Mouse (Mus musculus) MEL (cell line): ENCODE data around the gene Tgm5. TPM values are rescaled to one million over a fixed set of nuclear protein-coding genes. Genes with fewer than 3 reads are reported as not detected.

Experiments
- DNase-seq: peaks from one replicate; pipeline ENCODE4 v3.0.0; 2011; ENCODE audit warnings: low read depth, low spot score
- H3K27ac ChIP-seq: 2 replicates; pipeline ENCODE4 v1.5.1; 2012; ENCODE audit warnings: low read depth, mild to moderate bottlenecking, control low read depth, low read length, moderate library complexity; ENCODE audit not compliant: control insufficient read depth
- H3K27me3 ChIP-seq, 2 experiments: fragments of 150-350 bp in 1 of 2; sonication (generic) in 1 of 2; 2 replicates each; pipeline ENCODE4 v1.6.1; 2012; ENCODE audit warnings: low read length in 2 of 2, mild to moderate bottlenecking in 2 of 2, improper control_type of control experiment in 1 of 2, moderate library complexity in 1 of 2; ENCODE audit not compliant: insufficient read depth in 2 of 2, control insufficient read depth in 1 of 2
- H3K36me3 ChIP-seq, 2 experiments: 2 replicates each; pipeline ENCODE4 v1.6.1; 2012 to 2014; ENCODE audit warnings: low read length in 2 of 2, improper control_type of control experiment in 1 of 2, inconsistent platforms in 1 of 2, mild to moderate bottlenecking in 1 of 2; ENCODE audit not compliant: insufficient read depth in 2 of 2, control insufficient read depth in 1 of 2
- H3K4me1 ChIP-seq, 2 experiments: fragments of 150-350 bp in 1 of 2; sonication (generic) in 1 of 2; 2 replicates each; pipeline ENCODE4 v1.6.1; 2012; ENCODE audit warnings: low read length in 2 of 2, improper control_type of control experiment in 1 of 2, mild to moderate bottlenecking in 1 of 2; ENCODE audit not compliant: insufficient read depth in 2 of 2, control insufficient read depth in 1 of 2
- H3K4me3 ChIP-seq, 2 experiments: fragments of 150-350 bp in 1 of 2; sonication (generic) in 1 of 2; 2 replicates each; pipeline ENCODE4 v1.5.1; 2012; ENCODE audit warnings: low read depth in 2 of 2, low read length in 2 of 2, mild to moderate bottlenecking in 2 of 2, moderate library complexity in 2 of 2, control low read depth in 1 of 2, improper control_type of control experiment in 1 of 2; ENCODE audit not compliant: control insufficient read depth in 1 of 2, insufficient read depth in 1 of 2
- H3K79me2 ChIP-seq: 2 replicates; pipeline ENCODE4 v1.6.1; 2012; ENCODE audit warnings: mild to moderate bottlenecking, low read length, moderate library complexity; ENCODE audit not compliant: control insufficient read depth, poor library complexity, insufficient read depth
- H3K9ac ChIP-seq: 2 replicates; pipeline ENCODE4 v1.6.1; 2012; ENCODE audit warnings: low read depth, mild to moderate bottlenecking, control low read depth, low read length, moderate library complexity; ENCODE audit not compliant: control insufficient read depth, poor library complexity, severe bottlenecking
- H3K9me3 ChIP-seq: fragments of 150-350 bp; sonication (generic); replicated peaks from 2 replicates; pipeline ENCODE4 v1.6.1; 2012; ENCODE audit warnings: mild to moderate bottlenecking, low read length, improper control_type of control experiment, moderate library complexity; ENCODE audit not compliant: insufficient read depth
- CHD1 ChIP-seq: IDR thresholded peaks from 2 replicates; pipeline ENCODE4 v1.6.1; 2012; ENCODE audit warnings: low read depth, mild to moderate bottlenecking, inconsistent platforms, low read length, improper control_type of control experiment
- CTCF ChIP-seq, 3 experiments: IDR thresholded peaks in 2 of 3; conservative IDR thresholded peaks in 1 of 3; 2 replicates each; pipeline ENCODE4 v1.5.1; 2011 to 2012; ENCODE audit warnings: low read length in 3 of 3, low read depth in 2 of 3, mild to moderate bottlenecking in 2 of 3, improper control_type of control experiment in 1 of 3, inconsistent platforms in 1 of 3, mixed read lengths in 1 of 3, moderate library complexity in 1 of 3; ENCODE audit not compliant: control insufficient read depth in 1 of 3, insufficient read depth in 1 of 3, poor library complexity in 1 of 3, severe bottlenecking in 1 of 3
- ELF1 ChIP-seq: IDR thresholded peaks from 2 replicates; pipeline ENCODE4 v1.6.1; 2014; ENCODE audit warnings: low read depth, mild to moderate bottlenecking, inconsistent platforms, low read length, improper control_type of control experiment, moderate library complexity
- EP300 ChIP-seq, 2 experiments: IDR thresholded peaks; 2 replicates each; pipeline ENCODE4 v1.6.1; 2011; ENCODE audit warnings: improper control_type of control experiment in 2 of 2, low read length in 2 of 2, low read depth in 1 of 2, mild to moderate bottlenecking in 1 of 2
- ETS1 ChIP-seq: IDR thresholded peaks from 2 replicates; pipeline ENCODE4 v1.6.1; 2012; ENCODE audit warnings: low read depth, mild to moderate bottlenecking, inconsistent platforms, low read length, improper control_type of control experiment, moderate library complexity
- GABPA ChIP-seq: IDR thresholded peaks from 2 replicates; pipeline ENCODE4 v1.6.1; 2012; ENCODE audit warnings: low read depth, mild to moderate bottlenecking, inconsistent platforms, low read length, improper control_type of control experiment, moderate library complexity
- GATA1 ChIP-seq: IDR thresholded peaks from 2 replicates; pipeline ENCODE4 v1.6.1; 2011; ENCODE audit warnings: low read depth, low read length, improper control_type of control experiment
- HCFC1 ChIP-seq: IDR thresholded peaks from 2 replicates; pipeline ENCODE4 v1.6.1; 2012; ENCODE audit warnings: low read depth, mild to moderate bottlenecking, inconsistent platforms, low read length, improper control_type of control experiment, moderate library complexity
- KAT2A ChIP-seq: conservative IDR thresholded peaks from 2 replicates; pipeline ENCODE4 v1.6.1; 2012; ENCODE audit warnings: low read depth, low read length, improper control_type of control experiment, inconsistent platforms
- MAFK ChIP-seq: IDR thresholded peaks from 2 replicates; pipeline ENCODE4 v1.6.1; 2011; ENCODE audit warnings: low read depth, mild to moderate bottlenecking, low read length, improper control_type of control experiment, borderline replicate concordance
- MAX ChIP-seq: IDR thresholded peaks from 2 replicates; pipeline ENCODE4 v1.6.1; 2011; ENCODE audit warnings: low read length, improper control_type of control experiment
- MAZ ChIP-seq: IDR thresholded peaks from 2 replicates; pipeline ENCODE4 v1.6.1; 2012; ENCODE audit warnings: low read depth, mild to moderate bottlenecking, inconsistent platforms, low read length, improper control_type of control experiment
- MEF2A ChIP-seq: IDR thresholded peaks from 2 replicates; pipeline ENCODE4 v1.6.1; 2014; ENCODE audit warnings: low read depth, mild to moderate bottlenecking, inconsistent platforms, low read length, improper control_type of control experiment; ENCODE audit not compliant: poor library complexity, insufficient replicate concordance, severe bottlenecking; ENCODE audit errors: extremely low read depth
- MXI1 ChIP-seq: IDR thresholded peaks from 2 replicates; pipeline ENCODE4 v1.6.1; 2011; ENCODE audit warnings: mild to moderate bottlenecking, low read depth, low read length, improper control_type of control experiment
- MYC ChIP-seq: IDR thresholded peaks from 2 replicates; pipeline ENCODE4 v1.6.1; 2011; ENCODE audit warnings: low read depth, mild to moderate bottlenecking, low read length, improper control_type of control experiment, moderate library complexity
- NELFE ChIP-seq: IDR thresholded peaks from 2 replicates; pipeline ENCODE4 v1.6.1; 2011; ENCODE audit warnings: low read depth, low read length, improper control_type of control experiment
- POLR2A ChIP-seq, 2 experiments: IDR thresholded peaks; 2 replicates each; pipeline ENCODE4 v1.6.1; 2011 to 2012; ENCODE audit warnings: low read length in 2 of 2, mild to moderate bottlenecking in 2 of 2, control low read depth in 1 of 2, improper control_type of control experiment in 1 of 2, low read depth in 1 of 2, moderate library complexity in 1 of 2; ENCODE audit not compliant: control insufficient read depth in 1 of 2, insufficient read depth in 1 of 2, poor library complexity in 1 of 2
- POLR2AphosphoS2 ChIP-seq: IDR thresholded peaks from 2 replicates; pipeline ENCODE4 v1.6.1; 2011; ENCODE audit warnings: low read length, improper control_type of control experiment
- RAD21 ChIP-seq: IDR thresholded peaks from 2 replicates; pipeline ENCODE4 v1.6.1; 2011; ENCODE audit warnings: mild to moderate bottlenecking, low read depth, low read length, improper control_type of control experiment
- RCOR1 ChIP-seq: IDR thresholded peaks from 2 replicates; pipeline ENCODE4 v1.6.1; 2012; ENCODE audit warnings: low read depth, mild to moderate bottlenecking, inconsistent platforms, low read length, improper control_type of control experiment
- SIN3A ChIP-seq: IDR thresholded peaks from 2 replicates; pipeline ENCODE4 v1.6.1; 2012; ENCODE audit warnings: low read length, improper control_type of control experiment, inconsistent platforms
- SMC3 ChIP-seq: IDR thresholded peaks from 2 replicates; pipeline ENCODE4 v1.6.1; 2011; ENCODE audit warnings: low read depth, low read length, improper control_type of control experiment
- TBP ChIP-seq: IDR thresholded peaks from 2 replicates; pipeline ENCODE4 v1.8.0; 2011; ENCODE audit warnings: low read depth, low read length, improper control_type of control experiment
- TCF12 ChIP-seq: IDR thresholded peaks from 2 replicates; pipeline ENCODE4 v1.6.1; 2014; ENCODE audit warnings: low read depth, mild to moderate bottlenecking, inconsistent platforms, low read length, improper control_type of control experiment, moderate library complexity
- UBTF ChIP-seq: IDR thresholded peaks from 2 replicates; pipeline ENCODE4 v1.6.1; 2012; ENCODE audit warnings: low read depth, mild to moderate bottlenecking, inconsistent platforms, low read length, improper control_type of control experiment, moderate library complexity, borderline replicate concordance; ENCODE audit not compliant: insufficient read depth
- USF1 ChIP-seq: IDR thresholded peaks from 2 replicates; pipeline ENCODE4 v1.6.1; 2014; ENCODE audit warnings: low read depth, mild to moderate bottlenecking, inconsistent platforms, low read length, improper control_type of control experiment, moderate library complexity
- USF2 ChIP-seq, 2 experiments: IDR thresholded peaks; 2 replicates each; pipeline ENCODE4 v1.6.1; 2011 to 2012; ENCODE audit warnings: improper control_type of control experiment in 2 of 2, low read length in 2 of 2, borderline replicate concordance in 1 of 2, inconsistent platforms in 1 of 2, low read depth in 1 of 2, mild to moderate bottlenecking in 1 of 2; ENCODE audit not compliant: insufficient read depth in 1 of 2
- ZC3H11A ChIP-seq: IDR thresholded peaks from 2 replicates; pipeline ENCODE4 v1.6.1; 2012; ENCODE audit warnings: low read depth, mild to moderate bottlenecking, inconsistent platforms, low read length, improper control_type of control experiment
- ZKSCAN1 ChIP-seq: IDR thresholded peaks from 2 replicates; pipeline ENCODE4 v1.6.1; 2012; ENCODE audit warnings: low read depth, mild to moderate bottlenecking, inconsistent platforms, low read length, improper control_type of control experiment, moderate library complexity
- ZMIZ1 ChIP-seq: IDR thresholded peaks from 2 replicates; pipeline ENCODE4 v1.6.1; 2012; ENCODE audit warnings: low read depth, mild to moderate bottlenecking, inconsistent platforms, low read length, improper control_type of control experiment, moderate library complexity
- ZNF384 ChIP-seq: IDR thresholded peaks from 2 replicates; pipeline ENCODE4 v1.6.1; 2012; ENCODE audit warnings: low read depth, mild to moderate bottlenecking, inconsistent platforms, low read length, improper control_type of control experiment
- polyA plus RNA-seq, 2 experiments: library from polyadenylated mRNA; stranded (reverse) in 1 of 2; unstranded in 1 of 2; fragments of >175 nt in 1 of 2; fragments of >200 nt in 1 of 2; gene quantifications; 2 replicates each; pipeline versions ENCODE4 v1.2.1 to v1.2.4; 2012; ENCODE audit warnings: low replicate concordance in 2 of 2, low read depth in 1 of 2; ENCODE audit not compliant: insufficient read length in 2 of 2, insufficient read depth in 1 of 2, missing spikeins in 1 of 2
- total RNA-seq: library from RNA; depleted of rRNA; stranded (reverse); fragments of 300-350 nt; gene quantifications from 2 replicates; pipeline ENCODE4 v1.2.3, GENCODE M21; 2012

Gene Tgm5
- total and polyA plus RNA-seq, 3 experiments: not detected

- Histone ChIP-seq H3K4me3 (peak within 1 kb of the TSS; percentile 97 to 98), H3K36me3 (peaks cover 0 to 6% of the 10 kb centered on the region in 2 experiments; a peak in 2 of 4 replicates), H3K27ac (no peak within 1 kb of the TSS), H3K9me3 (no peaks in the 10 kb centered on the region), H3K9ac (peak within 1 kb of the TSS; percentile 84), H3K79me2 (peaks cover 4% of the 10 kb centered on the region), H3K4me1 (peaks cover 0 to 3% of the 10 kb centered on the region in 2 experiments; a peak in 2 of 4 replicates), H3K27me3 (no peaks in the 10 kb centered on the region)
- no peak for TF ChIP-seq CTCF (IDR thresholded peaks at IDR 0.05 in 2 of 3, conservative IDR thresholded peaks at IDR 0.05 in 1 of 3; ENCODE audit: control insufficient read depth in 1 of 3, insufficient read depth in 1 of 3, low read depth in 2 of 3, low read length in 3 of 3, poor library complexity in 1 of 3, severe bottlenecking in 1 of 3)
- TF ChIP-seq TBP: peak; percentile 58; the same call in 1 of the 2 replicates
- 0 out of 2 replicates have a peak, but pooled peaks have one; percentile 23 for TF ChIP-seq MYC
- TF ChIP-seq MEF2A: 0 out of 2 replicates have a peak, but pooled peaks have one; percentile 30
- peak; percentile 66 for TF ChIP-seq NELFE
- no peak for TF ChIP-seq SMC3
- peak; percentile 79; the same call in 1 of the 2 replicates for TF ChIP-seq MAZ
- peak; percentile 71; the same call in 1 of the 2 replicates for TF ChIP-seq ZMIZ1
- 0 out of 2 replicates have a peak, but pooled peaks have one; percentile 19 for TF ChIP-seq RCOR1
- TF ChIP-seq ELF1: peak; percentile 98
- peak; percentile 97 for TF ChIP-seq SIN3A
- peak; percentile 51; the same call in 1 of the 2 replicates for TF ChIP-seq KAT2A
- no peak for TF ChIP-seq UBTF
- TF ChIP-seq HCFC1: peak; percentile 85
- peak; percentile 73 for TF ChIP-seq MXI1
- TF ChIP-seq TCF12: peak; percentile 70
- no peak for TF ChIP-seq CHD1
- peak in 1 of 2 experiments; percentile 19; a peak in 1 of 4 replicates for TF ChIP-seq EP300 (IDR thresholded peaks at IDR 0.05; ENCODE audit: low read depth in 1 of 2, low read length in 2 of 2)
- peak; percentile 31; the same call in 1 of the 2 replicates for TF ChIP-seq ZNF384
- TF ChIP-seq MAX: peak; percentile 75
- TF ChIP-seq USF2 (IDR thresholded peaks at IDR 0.05; ENCODE audit: borderline replicate concordance in 1 of 2, insufficient read depth in 1 of 2, low read depth in 1 of 2, low read length in 2 of 2): no peak
- TF ChIP-seq RAD21: no peak
- TF ChIP-seq ZC3H11A: no peak
- TF ChIP-seq GABPA: no peak
- TF ChIP-seq POLR2A (IDR thresholded peaks at IDR 0.05; ENCODE audit: control insufficient read depth in 1 of 2, insufficient read depth in 1 of 2, low read depth in 1 of 2, low read length in 2 of 2, poor library complexity in 1 of 2): peak; percentile 57 to 80; a peak in 3 of 4 replicates
- TF ChIP-seq USF1: peak; percentile 36; the same call in 1 of the 2 replicates
- TF ChIP-seq ETS1: peak; percentile 37; the same call in 1 of the 2 replicates
- TF ChIP-seq POLR2AphosphoS2: peak; percentile 59
- no peak for TF ChIP-seq GATA1
- no peak for TF ChIP-seq MAFK
- TF ChIP-seq ZKSCAN1: no peak
- peak; percentile 95 for DNase-seq
Observed at GRCm38 (mm10) chr2:121007925-121008663, 77.5 kb downstream of the Tgm5 start, which contains the start of gene Ccndbp1. Gene Ccndbp1 (plus strand): TSS chr2:121008403.
